Mouse (Mus musculus) right cerebral cortex, postnatal 14 days (tissue): ENCODE measurements around the gene Gm17571.

Experiments used
- DNase-seq: peaks from one replicate; pipeline ENCODE4 v3.0.0; 2022

Gm17571 gene

DNA sequence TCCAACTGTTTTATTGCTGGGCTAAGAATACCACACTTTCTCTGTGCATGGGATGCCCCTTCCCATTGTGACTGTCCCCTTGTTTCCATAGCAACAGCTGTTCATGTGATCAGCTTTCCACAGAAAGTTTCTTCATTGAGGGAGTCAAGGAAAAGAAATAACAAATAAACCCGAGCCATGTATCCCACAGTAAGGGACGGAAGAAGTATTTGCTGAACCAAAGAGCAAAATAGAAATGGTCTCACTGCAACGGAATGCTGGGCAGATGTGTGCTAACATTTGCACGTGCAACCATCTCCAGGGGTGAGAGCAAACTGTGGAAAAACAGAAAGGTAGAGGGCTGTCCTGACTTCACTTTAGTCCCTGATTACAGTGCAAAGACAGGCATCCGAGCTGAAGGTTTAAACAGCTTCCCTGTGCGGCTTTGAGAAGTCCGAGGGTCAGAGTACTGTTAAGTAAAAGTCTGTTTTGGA lies 8.1 kb upstream of the Gm17571 start:
- no peak for DNase-seq

DNA sequence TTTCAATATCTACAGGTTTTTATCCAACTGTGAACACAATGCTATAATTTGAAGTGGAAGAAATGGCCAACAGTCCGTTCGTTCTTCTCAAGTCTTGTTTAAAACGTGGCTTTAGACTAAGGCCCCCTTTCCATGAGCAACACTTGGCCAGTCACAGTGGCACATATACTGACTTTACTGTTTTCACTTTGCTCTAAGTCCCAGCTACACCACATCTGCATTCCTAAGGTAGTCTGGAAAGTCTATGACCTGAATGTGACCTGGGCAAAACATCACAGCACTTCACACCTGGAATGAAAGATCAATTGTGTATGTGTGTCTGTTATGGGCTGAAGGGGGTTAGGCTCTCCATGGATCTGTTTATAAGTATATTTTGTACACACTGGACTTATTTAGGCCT lies 2.2 kb upstream of the Gm17571 start:
- no peak for DNase-seq

DNA sequence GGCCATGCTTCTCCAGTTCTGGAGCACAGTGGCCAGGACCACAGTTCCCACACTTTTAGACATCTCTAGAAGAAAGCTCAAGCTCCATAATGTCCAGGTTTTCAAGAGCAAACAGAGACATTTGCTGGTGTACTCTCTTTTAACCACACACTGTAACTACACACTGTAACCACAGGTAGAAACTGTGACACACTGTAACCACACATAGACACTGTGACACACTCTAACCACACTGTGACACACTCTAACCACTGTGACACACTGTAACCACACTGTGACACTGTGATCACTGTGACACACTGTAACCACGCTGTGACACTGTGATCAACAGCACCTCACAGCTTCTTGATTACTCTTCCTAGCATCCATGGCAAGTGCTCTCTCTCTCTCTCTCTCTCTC lies 317 bp downstream of the Gm17571 start:
- DNase-seq, result no peak

DNA sequence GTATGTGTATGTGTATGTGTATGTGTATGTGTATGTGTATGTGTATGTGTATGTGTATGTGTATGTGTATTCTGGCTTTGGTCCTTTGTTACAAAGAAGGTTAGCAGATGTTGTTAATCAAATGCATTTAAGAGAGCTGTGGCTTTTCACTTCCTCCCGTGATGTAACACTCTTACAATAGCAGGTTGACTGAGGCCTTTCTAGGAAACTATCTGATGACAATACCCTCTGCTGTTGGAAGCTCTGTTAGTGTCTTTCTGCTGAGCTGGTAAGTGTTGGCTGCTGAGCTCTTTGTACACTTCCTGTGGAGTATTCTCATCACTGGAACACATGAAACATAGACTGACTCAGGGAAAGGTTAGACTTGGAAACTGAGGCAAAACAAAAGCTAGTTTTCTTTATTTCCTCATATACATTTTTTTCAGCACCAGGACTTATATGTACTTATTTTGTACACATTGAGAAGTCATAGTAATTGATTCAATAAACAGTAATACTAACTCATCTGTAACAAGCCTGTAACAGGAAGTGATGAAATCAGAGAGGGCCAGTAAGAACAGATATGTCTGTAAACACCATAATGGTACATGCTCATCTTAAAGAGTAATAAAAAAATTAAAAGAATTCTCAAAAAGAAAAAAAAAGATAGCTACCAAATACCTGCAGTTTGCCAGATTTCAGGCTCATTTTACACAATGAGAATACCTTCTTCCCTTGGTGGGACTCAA lies 2.9 kb downstream of the Gm17571 start:
- no peak for DNase-seq

DNA sequence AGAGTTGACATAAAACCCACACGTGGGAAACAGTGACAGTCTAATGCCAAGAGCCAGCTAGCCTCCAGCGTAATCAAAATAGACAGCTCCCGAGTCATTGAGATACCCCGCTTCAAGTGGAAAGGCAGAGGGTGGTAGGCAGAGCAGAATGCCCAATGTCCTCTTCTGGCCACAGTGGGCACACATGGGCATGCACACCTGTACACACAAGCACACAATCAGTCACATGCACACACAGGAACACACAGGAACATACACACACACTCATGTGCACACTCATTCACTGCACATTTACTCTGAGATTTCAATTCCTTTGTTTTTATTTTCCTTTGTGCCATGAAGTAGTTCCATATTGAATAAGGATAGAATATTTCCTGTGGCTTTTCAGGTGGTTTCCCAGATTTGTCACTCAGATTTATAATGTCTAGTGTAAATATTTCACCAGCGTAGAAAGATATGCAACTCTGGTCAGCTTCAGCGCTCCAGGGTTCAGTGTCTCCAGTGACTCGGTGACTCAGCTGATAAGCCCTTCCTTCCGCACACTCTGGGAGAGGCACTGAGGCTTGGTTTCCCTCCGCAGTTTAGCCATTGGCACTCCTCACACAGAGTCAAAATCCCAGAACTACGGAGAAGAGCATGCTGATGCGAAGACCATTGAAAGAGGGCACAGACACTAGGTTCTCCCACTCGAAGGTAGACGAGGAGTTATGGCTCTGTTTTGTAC lies 4.4 kb downstream of the Gm17571 start:
- no peak for DNase-seq

DNA sequence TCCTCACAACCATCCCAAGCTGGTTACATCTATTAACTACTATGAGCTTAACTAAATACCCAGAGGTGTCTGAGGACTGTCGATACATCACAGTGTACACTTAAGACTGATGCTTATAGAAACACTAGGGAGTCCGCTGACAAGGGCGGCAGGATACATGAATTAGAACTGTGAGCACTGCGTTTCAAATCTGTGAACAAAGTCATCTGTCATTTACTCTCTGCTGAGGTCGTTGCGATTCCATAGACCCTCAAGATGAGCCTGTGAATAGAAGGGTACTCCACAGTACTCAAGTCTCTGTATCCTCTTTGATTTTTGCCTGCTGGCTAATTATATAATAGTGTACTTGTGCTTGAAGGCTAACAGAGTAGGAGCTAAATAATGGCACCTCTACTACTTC lies 5.6 kb downstream of the Gm17571 start:
- DNase-seq, result no peak

DNA sequence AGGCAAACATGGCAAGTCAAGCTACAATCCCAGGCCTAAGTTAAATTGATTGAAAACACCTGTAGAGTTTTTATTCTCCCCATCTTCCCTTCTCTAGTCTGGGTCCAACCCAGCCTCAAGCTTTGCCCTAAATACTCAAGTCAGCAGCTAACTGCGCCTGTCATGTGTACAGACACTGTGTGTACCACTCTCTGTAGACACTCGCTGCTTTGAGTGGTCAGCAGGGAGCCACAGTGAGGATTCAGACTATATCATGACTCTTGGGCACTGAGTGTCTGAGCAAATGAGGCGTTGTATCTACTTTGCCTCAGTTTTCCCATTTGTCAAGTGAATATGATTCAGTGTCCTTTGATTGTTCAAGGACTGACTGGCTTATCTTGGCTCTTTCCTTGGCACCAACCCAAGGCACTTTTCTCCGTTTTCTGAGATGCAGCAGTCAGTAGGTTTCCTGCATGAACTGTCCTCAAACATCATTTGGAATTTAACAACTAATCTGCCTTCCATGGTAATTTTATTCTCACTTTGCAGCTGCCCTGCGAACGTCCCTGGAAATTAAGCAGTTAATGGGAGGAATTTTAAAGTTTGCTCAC lies 13.0 kb downstream of the Gm17571 start:
- no peak for DNase-seq

DNA sequence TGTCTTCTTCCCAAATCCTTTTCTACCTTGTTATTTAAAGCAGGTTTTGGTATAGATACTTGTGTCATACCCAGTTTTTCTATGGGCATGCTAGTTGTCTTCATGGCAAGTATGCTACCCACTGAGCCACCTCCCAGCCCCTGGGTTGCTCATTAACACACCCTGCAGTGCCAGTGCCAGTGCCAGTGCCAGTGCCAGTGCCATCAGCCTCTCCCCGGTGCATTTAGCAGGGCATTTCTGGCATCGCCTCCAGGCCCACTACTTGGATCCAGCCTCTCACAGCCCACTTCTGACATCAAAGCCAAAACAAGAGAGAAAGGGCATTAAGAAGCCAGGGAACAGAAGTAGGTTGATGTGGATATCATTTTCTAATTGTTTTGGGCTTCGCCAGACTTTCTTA lies 14.9 kb downstream of the Gm17571 start:
- DNase-seq, result no peak

DNA sequence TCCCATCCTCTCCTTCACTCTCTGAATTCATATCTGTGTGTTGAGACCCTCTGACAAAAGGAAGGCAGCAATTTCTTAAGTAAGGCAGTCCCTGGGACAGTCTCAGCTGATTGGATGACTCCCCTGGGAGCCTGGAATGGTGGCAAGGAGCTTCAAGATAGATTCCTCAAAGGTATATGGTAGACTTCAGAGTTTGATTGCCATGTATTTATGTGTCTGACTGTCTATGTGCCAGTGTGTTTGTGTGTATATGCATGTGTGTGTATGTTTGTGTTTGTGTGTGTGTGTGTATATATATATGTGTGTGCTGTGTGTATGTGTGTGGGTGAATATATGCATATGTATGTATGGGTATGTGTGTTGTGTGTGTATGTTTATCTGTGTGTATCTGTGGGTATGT lies 15.8 kb downstream of the Gm17571 start:
- DNase-seq, result no peak

DNA sequence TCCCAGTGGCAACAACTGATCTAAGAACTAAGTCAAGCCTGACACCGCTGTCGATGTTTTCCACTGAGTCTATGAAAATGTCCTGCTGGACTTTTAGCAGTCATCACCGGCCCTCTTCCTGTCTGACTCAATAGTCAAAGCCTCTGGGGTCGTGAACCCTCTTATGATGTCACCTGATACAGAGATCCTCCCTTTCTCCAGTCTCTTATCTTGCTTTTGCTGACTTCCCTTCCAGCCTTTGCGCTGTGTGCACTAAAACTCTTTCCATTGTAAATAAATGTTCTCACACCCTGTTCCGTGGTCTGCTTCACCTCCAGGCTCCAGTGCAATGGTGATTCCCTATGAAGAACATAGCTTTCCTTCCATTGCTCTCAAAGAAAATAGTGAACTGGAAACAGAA lies 16.3 kb downstream of the Gm17571 start:
- DNase-seq, result no peak

DNA sequence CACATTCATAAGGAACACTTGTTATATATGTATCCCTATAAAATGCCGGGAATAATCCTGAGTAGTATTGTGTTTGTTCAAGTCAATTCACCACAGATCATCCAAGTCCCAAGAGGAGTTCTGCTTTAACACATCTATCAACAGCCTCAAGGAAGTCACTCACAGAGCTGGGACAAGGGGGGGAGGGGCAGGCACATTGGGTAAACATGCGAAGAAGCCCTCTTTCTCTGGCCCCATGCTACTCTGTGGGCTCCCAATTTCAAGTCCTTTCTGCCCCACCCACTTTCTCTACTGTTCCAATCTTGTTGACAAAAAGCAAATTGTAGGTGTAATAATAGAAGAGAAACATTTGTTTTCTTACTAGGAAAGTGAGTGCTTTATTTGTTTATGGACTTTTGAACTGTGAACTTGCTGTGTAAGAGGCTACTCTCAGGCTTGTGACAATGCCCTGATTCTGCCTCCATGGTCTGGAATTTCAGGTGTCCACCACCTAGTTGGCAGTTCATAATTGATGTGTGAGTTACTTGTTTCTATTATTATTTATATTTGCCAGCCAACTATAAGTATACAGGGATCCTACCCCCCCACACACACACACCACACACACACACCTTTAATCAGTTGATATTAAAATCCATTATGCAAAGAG lies 17.0 kb downstream of the Gm17571 start:
- no peak for DNase-seq

DNA sequence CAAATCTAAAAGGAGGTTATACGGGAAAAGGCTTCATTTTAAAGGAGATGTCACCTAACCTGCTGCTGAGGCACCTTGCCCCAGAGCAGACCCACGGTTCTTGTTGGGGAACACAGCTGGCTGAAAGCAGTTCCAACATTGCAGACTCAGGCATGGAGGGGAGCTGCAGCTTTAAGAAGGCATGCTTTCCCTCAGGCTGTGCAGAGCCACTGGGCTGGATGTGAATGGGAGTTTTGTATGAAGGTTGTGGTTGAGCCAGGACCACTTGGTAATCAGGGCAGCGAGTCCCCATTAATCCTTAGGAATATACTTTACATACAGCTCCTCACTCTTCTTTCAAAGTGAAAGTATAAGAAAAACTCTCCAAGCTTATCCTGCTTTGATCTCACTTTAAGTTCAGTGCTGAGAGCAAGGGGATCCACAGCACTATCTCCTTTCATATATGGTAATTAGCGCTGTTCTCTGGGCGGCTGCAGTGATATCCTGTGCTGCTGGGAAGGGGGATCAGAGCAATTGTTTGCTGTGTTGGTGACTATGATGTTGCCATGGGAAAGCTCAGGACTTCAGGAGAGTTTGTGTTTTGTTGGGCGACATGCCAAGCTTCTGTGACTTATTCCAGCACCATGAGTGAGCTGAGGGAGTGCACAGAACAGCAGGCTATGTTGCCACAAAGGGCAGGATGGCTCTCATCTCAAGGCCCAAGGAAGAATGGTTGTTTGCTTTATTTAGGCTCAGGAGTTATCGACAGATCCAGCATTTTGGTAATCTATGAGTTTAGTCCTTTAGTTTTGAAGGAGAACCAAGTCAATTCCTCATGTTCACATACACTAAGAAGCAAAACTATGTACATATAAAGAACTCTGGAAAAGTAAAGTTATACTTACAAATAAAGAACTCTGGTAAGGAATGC lies 21.3 kb downstream of the Gm17571 start:
- DNase-seq, result peak; percentile 57

DNA sequence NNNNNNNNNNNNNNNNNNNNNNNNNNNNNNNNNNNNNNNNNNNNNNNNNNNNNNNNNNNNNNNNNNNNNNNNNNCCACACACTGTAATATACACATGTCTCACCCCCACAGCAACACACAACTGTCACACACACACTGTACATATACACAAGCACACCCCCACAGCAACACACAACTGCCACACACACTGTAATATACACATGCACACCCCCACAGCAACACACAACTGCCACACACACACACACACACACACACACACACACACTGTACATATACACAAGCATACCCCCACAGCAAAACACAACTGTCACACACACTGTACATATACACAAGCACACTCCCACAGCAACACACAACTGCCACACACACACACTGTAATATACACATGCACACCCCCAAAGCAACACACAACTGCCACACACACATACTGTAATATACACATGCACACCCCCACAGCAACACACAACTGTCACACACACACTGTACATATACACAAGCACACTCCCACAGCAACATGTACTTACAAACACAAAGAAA lies 32.3 kb downstream of the Gm17571 start:
- no peak for DNase-seq
